Mouse (Mus musculus) gastrocnemius, adult 18-20 months (tissue): ENCODE measurements around the gene Cacna1e. TPM values are rescaled to one million over a fixed set of nuclear protein-coding genes. Genes with fewer than 3 reads are reported as not detected.

Experiments
- DNase-seq: peaks from one replicate; pipeline ENCODE4 v3.0.0; 2021; ENCODE audit warnings: low spot score
- total RNA-seq, 2 experiments: library from RNA; stranded (reverse); gene quantifications; 2 replicates each; pipeline ENCODE4 v1.2.3; 2021

Cacna1e gene
- total RNA-seq, 2 experiments from 2014 or later: 0.05 to 0.07 TPM

DNA sequence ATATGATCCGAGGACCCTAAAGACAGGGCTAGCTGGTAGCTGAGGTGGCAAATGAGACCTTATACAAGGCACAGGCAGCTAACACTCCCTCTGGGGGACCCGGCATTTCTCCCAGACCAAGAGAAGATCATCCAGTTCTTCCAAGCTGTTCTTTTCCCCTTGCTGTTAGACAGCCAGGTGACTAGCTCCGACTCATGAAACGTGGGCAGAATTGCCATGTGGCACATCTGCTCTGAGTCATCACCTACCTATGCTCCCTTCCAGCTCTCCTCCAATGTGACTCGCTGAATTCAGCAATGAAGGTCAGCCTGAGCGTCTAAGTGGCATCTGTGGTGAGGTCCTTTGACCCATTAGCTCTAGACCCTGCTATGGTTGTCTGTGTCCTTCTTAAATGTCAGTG, 355.5 kb downstream of the Cacna1e start:
- DNase-seq: no peak

DNA sequence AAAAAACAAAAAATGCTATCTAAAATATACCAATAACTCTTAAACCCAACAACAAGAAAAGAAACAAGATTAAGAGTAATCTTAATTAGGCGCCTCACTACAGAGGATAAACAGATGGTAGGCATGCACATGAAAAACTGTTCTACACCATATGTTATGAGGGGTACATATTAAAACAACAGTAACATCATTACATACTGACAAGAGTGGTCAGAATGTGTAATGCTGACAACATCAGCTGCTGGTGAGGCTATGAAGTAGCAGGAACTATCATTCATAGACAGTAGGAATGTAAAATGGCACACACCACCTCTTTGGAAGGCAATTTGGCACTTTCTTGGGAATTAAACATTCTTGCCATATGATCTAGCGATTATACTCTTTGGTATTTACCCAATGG, 363.6 kb downstream of the Cacna1e start:
- DNase-seq: no peak

DNA sequence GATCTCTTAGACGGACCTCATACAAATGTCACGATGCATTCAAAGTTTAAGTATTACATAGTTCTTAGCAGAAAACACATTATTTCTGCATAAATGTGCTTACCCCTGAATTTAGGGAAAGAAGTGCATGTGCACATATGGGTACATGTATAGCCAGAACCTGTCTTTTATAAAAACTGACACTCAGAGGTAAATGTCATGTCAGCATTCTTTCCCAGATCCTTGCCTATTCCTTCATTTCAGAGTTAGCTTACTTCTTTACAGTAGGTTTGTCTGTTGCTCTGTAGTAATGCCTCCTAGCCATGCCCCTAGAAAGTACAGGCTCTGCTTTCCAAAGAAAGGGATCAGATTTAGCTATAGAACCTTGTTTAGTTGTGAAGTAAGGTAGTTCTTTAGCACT, 369.0 kb downstream of the Cacna1e start:
- no peak for DNase-seq

DNA sequence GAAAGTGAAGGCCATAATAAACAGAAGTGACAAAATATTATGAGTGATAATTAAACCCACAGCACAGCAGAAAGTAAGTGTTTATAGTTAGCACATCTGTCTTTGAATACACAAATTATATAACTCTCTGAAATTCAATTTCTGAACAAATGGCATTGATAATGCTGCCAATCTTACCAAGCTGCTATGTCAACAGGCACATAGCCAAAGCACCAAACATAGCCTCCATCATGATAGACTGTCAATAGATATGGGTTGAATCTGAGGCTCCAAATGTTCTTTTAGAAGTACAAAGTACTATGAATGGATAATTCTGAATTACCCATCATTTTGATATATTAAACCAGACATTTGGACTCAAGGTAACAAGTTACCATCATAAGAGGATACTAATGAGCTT, 372.6 kb downstream of the Cacna1e start:
- DNase-seq: no peak

DNA sequence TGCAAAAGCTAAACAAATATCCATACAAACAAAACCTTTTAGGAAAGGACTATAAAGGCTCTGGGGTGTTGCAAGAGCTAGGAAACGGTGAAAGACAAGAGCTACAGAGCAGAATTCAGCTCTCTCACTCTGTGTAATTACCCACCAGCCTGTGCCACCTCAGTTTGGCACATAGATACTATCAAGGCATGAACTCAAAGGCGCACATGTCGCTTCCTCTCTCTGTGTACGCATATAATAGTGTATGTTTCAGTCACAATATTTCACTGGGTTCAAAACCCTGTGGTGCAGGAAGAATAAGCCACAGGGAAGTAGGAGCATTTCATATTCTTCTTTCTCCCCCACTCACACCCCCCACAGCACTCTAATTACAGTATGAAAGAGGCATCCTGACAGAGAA, 380.3 kb downstream of the Cacna1e start:
- no peak for DNase-seq

DNA sequence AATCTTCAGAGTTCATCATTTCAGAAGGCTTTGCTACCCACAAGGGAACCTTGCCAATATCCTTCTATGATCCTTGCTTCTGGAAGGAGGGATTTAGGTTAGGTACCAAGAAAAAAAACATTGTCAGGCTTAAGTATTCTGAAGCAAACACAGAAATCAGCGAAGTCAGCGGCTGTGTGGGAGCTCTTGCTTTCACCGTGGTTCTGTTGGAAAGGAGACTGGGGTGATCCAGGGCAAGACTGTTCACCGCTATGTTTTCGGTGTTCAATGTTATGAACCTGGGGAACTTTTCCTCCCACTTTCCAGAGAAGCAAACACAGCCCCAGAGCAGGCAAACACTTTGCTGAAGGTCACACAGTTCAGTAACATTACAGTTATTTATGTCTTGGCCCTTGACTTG, 383.4 kb downstream of the Cacna1e start:
- no peak for DNase-seq

DNA sequence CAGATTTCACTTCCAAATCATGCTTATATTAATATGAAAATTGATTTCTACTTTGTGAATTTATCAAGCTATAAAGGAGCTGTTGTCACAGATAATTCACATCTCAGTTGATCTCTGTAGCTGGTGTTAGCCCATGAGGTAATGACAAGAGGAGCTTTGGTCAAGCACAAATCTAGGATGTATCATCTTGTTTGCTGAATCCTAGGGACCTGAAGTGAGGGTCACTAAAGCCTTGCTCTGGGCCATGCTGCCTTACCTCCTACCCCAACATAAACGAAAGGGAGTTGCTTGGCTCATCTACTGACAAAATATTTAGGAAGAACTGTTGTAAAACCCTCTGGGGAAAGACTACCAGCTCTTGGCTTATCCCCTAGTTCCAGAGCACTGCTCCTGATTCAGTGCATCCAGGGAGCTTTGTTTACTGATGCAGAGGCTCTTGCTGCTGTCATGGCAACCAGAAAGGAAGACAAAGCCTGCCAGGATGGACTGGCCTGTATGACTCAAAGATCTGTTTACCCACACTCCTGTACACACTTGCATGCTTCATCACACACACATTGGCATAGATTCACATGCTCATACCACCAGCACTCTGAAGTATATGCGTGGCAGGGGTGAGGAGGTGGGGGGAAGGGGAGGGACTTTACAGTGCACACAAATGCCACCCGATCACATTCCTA, 384.0 kb downstream of the Cacna1e start:
- no peak for DNase-seq

DNA sequence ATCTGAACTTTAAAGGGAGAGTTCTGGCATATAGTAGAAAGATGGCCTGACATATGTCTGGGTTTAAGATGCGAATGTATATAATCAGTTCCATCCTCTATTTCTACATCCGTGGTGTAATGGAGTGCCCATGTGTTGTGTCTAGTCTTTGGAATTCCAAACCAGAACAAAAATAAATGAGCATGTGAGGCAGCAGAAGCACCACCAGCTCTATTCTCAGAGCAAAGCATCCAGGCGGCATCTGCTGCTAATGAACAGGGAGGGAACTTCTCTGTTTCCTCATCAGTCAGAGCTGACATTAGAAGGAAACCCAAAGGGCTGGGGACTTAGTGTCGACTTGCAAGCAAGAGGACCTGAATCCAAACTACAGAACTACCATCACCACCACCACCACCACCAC, 385.5 kb downstream of the Cacna1e start:
- no peak for DNase-seq

DNA sequence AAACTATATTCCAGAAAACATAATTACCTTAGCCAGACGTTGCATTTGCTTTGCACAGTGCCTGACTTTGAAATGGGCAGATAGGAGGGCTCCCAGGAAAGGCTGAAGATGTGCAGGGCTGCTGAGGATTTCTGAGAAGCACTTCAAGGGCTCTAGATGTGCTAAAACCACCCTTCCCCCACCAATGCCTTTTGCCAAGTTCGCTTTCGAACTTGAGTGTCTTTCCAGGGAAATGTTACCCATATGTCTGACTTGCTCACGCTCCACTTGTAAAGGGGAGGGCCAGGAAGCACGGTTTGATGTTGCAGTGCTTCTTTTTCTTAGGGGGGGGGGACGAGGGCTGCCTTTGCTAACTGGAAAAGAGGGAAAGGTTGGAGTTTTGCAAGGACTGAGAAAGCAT, 393.2 kb downstream of the Cacna1e start:
- DNase-seq: no peak

DNA sequence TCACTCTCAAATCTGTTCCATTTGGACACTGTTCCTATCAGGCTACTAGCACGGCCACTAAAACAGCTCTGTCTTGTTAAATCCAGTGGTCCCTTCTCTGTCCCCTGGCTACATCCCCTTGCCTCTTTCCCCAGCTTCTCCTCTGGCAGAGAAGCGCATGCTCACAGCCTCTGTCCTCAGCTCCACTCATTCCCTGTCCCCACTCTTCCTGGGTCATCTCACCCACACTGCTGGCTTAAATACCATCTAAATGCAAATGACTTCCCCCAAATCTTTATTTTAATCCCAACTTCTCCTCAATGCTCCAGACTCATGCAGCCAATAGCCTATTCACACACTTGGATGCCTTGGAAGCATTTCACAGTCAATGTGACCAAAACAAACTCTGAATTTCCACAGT, 407.6 kb downstream of the Cacna1e start:
- DNase-seq: no peak

DNA sequence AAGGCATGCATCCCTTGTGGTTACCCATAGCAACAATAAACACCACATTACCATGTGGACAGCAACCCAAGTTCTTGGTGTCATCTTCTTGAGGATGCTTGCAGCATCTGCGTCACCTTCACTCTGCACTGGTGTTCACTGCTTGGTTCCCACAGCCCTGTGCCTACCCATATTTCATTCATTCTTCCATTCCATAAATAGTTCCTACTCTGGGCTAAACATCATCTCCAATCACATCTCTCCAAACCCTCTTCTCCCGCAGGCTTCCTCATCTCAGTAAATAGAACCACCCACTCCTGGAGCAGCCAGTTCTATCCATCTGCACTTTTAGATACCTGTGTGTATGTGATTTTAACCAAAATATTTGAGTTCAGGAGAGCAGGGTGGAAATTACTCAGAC, 408.6 kb downstream of the Cacna1e start:
- DNase-seq: no peak

DNA sequence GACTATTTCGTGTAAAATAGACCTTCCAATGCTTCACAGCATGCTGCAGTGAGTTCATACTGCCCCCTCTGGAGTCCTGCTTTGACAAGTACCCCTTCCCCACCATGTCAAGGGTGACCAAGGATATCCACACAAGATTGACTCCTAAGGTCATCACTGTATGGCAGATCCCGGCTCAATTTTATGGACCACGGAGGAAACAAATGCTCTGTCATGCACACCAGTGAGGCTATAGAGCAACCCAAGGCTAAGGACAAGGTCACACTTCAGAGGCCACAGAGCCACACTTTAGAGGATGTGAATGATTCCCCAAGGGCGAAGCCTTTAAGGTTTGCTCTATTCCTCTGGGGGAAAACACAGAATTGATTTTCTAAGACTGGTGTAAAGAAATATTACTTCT, 410.1 kb downstream of the Cacna1e start:
- no peak for DNase-seq

DNA sequence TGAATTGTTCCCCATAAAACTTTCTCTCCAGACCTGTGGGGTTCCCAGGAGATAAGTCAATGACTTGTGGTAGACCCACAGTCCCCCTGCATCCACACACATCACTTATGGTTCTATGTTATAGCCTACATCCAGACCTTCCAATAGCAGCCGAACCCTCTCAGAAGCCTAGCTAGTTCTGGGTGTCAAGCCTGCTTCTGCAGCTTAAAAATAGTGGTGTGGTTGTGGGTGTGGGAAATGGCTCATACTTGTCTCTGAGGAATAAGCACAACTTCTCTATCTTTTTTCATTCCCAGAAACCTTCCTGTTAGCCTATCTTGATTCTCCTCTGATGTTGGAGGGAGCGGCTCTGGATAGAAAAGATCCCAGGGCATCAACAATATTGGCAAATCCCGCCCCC, 417.0 kb downstream of the Cacna1e start:
- DNase-seq: no peak

DNA sequence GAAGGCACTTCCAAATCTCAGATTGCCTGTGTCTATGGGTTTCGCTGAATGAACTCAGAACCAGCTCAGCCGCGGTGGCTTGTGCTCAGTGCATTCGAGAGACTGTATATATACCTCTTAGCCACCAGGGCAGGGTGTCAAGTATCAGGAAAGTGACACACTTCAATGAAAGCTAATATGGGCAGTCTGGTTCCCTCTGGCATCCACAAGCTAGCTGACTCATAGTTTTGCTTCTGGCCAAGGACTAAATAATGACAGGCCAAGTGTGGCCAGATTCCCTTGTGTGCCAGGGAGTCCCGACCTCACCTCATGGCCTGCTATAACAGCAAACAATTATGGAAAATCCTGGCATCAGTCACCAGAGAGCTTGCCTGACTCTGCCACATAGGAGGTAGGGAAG, 422.8 kb downstream of the Cacna1e start:
- DNase-seq: peak; percentile 84

DNA sequence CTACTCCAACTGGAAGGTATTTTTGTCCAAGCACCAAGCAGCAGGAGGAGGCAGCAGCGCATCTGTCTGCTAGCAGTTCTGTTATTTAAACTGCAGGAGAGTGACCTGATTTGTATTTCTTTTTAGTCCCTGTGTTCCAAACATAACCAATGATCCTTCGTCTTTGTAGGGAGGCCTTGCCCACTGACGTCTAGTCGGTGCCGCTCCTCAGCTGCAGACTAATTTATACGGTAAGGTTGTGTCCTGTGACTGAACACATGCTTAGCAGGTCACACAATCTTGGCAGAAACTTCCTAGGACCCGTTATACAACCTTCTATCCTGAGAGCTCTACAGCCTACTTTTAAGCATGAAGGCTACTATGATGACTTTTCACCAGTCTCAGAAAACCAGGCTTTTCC, 424.2 kb downstream of the Cacna1e start:
- peak; percentile 4 for DNase-seq

DNA sequence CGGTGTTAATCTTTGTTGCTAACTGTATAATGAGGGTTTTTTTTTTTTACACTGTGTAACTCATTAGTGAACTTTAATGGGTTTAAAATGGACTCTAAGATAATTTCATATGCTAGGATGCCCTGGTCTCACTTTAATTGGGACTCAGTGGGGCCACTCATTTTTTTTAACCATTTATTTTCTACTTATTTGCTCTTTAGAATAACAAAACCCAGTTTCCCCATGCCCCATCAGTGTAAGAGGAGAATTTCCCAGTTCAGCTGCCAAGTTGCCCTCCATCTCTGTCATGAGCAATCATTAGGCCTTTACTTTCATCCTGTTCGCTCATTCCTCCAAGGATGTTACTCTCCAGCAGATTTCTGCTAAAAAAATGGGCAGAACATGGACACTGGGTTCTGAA, 425.7 kb downstream of the Cacna1e start:
- DNase-seq: no peak

DNA sequence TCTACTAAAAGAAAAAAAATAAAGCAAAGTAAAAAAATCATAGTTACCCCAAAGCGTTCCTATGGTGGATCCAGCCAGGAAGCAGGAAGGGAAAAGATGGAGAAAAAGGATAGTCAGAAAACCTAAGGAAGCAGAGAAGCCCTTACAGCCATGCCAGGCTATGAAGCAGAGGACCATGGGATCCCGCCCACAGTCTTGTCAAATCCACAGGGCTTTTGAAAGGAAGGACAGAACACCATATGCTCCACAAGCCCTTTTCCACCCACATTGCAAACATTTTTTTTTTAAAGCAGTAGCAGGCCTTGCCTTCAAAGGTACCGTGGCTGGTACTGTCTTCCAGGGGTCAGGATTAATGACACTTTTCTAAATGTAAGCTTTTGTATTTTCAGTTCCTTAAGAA, 433.5 kb downstream of the Cacna1e start:
- DNase-seq: no peak

DNA sequence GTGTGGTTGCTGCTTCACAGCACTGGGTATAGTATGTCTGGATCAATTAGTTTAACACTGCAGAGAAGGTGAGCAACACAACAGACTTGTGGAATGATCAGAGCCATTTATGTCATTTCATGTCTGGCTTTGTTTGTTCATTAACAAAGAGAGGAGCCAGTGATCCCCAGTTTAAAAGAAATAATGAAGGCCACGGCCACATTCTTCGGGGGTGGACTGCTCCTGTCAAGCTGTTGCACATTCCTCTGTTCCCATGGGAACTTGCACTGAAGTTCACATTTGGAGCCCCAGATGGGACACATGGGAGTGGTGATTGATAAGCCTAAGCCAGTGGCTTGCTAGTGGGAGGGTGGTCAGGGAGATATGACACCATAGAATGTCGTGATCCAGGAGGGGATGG, 437.8 kb downstream of the Cacna1e start:
- no peak for DNase-seq

DNA sequence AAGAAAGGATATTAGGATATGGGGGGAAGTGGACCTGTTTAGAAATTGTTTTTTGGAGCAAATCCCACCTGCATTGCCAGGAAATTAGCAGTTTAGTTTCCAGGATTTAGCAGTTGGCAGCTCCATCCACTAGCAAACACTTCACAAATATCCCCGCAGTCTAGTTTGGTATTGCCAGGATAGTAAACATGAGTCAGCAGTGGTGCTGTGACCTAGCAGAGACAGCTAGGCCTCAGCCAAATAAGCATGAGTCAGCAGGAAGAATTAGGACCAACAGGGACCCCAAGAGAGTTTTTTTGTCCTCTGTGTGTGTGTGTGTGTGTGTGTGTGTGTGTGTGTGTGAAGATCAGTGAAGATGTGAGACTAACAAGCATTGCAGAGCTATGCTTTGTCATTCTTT, 450.8 kb downstream of the Cacna1e start:
- no peak for DNase-seq

DNA sequence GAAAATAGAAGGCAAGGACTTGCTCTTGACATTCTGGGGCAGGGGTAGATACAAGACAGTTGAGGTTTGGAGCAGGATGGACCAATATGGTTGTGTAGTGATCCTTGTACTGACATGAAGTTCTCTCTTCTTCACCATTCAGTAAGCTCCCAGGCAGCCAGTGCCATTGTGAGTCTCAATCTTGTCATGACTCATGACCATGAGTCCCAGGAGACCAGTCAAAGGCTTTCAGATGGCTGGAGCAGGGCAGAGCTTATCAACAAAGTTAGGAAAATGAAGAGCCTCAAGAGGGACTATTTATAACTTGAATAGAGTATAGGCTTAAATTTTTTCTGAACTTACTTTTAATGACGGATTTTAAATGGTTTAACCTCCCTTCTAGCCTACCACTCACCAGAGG, 451.2 kb downstream of the Cacna1e start:
- DNase-seq: no peak

DNA sequence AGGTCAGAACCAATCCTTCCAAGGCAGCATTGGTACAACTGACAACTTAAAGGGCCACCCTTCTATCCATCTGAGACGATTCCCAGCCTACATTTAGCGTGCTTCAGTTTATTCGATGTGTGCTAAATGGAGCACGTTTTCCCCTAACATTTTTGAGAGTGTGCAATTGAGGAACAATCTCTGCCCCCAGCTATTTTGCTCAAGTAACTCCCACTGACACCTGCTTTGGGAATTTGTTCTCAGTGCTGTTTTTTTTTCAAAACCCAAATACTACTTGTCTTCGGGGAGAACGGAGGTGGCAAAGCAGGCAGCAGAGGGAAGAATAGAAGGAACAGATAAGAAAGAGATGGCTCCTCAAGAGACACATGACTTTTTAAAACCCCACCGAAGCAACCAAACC, 456.0 kb downstream of the Cacna1e start:
- no peak for DNase-seq

DNA sequence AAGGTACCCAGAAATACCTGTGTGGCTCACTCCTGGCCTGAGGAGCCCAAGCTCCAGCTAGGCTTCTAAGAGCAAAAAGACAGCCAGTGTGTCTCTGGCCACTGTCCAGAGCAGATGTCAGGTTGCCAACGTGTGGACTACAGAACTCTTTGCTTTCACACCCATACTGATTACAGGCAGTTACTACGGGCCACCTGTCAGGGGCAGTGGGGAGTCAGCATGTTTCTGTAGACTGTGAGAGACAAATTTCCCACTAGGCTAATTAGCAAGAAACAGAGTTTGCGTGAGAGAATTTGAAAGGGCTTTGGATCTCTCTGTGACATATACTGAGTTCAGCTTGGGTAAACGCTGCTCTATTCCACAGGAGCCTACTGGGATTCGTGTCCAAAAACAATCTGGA, 466.0 kb downstream of the Cacna1e start:
- peak; percentile 8 for DNase-seq

DNA sequence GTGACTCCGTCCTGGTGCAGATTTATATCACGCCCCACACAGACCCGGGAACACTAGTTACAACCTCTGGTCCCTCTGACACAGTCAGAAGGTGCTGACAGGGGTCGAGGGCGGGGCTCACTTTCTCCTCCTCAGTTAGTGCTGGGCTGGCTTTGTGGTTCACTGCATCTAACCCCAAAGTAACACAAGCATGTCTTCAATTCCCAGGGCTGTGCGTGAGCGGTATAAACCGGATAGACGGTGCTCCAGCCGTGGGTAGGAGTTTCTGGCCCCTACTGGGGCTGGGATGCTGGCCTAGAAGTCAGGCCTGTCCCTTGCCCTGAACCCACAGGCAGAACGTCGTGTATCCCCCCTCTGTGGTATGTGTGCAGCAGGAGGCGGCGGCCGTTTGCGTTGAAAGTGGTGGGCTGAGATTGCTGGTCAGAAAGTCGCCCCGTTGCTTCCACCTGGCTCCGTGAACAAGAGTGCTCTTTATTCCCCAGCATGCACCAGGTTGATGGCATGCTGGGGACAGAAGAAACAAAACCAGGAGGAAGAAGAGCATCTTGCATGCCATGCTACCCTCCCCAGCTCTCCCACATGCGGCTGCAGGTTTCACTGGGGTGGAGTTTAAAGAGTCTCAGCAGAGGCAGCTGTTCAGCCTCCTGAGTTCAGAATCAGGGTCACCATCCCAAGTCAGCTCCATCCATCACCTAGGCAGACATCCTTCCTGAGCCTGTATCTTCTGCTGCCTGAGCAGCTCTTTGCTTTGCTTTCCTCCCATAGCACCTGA, 467.7 kb downstream of the Cacna1e start:
- DNase-seq: no peak
